Mouse (Mus musculus) testis, adult 2 months (tissue): ENCODE measurements around the gene Golph3. TPM values are rescaled to one million over a fixed set of nuclear protein-coding genes. Genes with fewer than 3 reads are reported as not detected.

Experiments used
- H3K27ac ChIP-seq: fragments of 200-500 bp; 2 replicates; pipeline ENCODE4 v1.5.1; 2012; ENCODE audit warnings: low read depth, low read length; ENCODE audit not compliant: control insufficient read depth, insufficient read depth
- H3K27me3 ChIP-seq: fragments of 200-500 bp; 2 replicates; pipeline ENCODE4 v1.6.1; 2012; ENCODE audit warnings: mild to moderate bottlenecking, low read length, moderate library complexity; ENCODE audit not compliant: control insufficient read depth, insufficient read depth
- H3K36me3 ChIP-seq: fragments of 200-500 bp; 2 replicates; pipeline ENCODE4 v1.6.1; 2012; ENCODE audit warnings: mild to moderate bottlenecking, low read length; ENCODE audit not compliant: control insufficient read depth, insufficient read depth
- H3K4me1 ChIP-seq: fragments of 200-500 bp; 2 replicates; pipeline ENCODE4 v1.6.1; 2012; ENCODE audit warnings: low read length; ENCODE audit not compliant: control insufficient read depth, insufficient read depth
- H3K4me3 ChIP-seq: fragments of 200-500 bp; 2 replicates; pipeline ENCODE4 v1.5.1; 2012; ENCODE audit warnings: low read depth, mild to moderate bottlenecking, low read length, moderate library complexity, mixed read lengths; ENCODE audit not compliant: control insufficient read depth
- CTCF ChIP-seq: fragments of 200-500 bp; IDR thresholded peaks from 2 replicates; pipeline ENCODE4 v1.5.1; 2012; ENCODE audit warnings: low read depth, mild to moderate bottlenecking, inconsistent platforms, low read length, moderate library complexity; ENCODE audit not compliant: control insufficient read depth, insufficient read depth, insufficient replicate concordance
- POLR2A ChIP-seq: fragments of 200-500 bp; IDR thresholded peaks from 2 replicates; pipeline ENCODE4 v1.6.1; 2012; ENCODE audit warnings: low read depth, mild to moderate bottlenecking, inconsistent platforms, low read length, moderate library complexity; ENCODE audit not compliant: control insufficient read depth
- polyA plus RNA-seq: library from polyadenylated mRNA; depleted of rRNA; stranded (reverse); fragments of >200 nt; gene quantifications from 2 replicates; pipeline ENCODE4 v1.2.3, GENCODE M21; 2012

Gene Golph3
- polyA plus RNA-seq, 1 experiment, result 36.3 TPM

GRCm38 (mm10) chr15:12330892-12331291, 9.6 kb downstream of the Golph3 start:
- peaks cover 2% of the 10 kb centered on the region; the same call in 1 of the 2 replicates for H3K4me1 ChIP-seq
- H3K36me3 ChIP-seq, result no peaks in the 10 kb centered on the region
- no peak overlapping the region for H3K27ac ChIP-seq
- no peak overlapping the region for H3K4me3 ChIP-seq
- TF ChIP-seq POLR2A (no peak), CTCF (no peak)
- H3K27me3 ChIP-seq, result no peaks in the 10 kb centered on the region

- Histone ChIP-seq H3K4me3 (no peak overlapping the region), H3K36me3 (no peaks in the 10 kb centered on the region), H3K27ac (no peak overlapping the region), H3K4me1 (peaks cover 2% of the 10 kb centered on the region; the same call in 1 of the 2 replicates), H3K27me3 (no peaks in the 10 kb centered on the region)
- no peak for TF ChIP-seq POLR2A
- TF ChIP-seq CTCF, result no peak
Observed at GRCm38 (mm10) chr15:12331300-12331699, 10.1 kb downstream of the Golph3 start.

GRCm38 (mm10) chr15:12334381-12334780, 13.1 kb downstream of the Golph3 start:
- Histone ChIP-seq H3K27ac (peak overlapping the region; percentile 19), H3K36me3 (no peaks in the 10 kb centered on the region), H3K27me3 (no peaks in the 10 kb centered on the region), H3K4me1 (peaks cover 2% of the 10 kb centered on the region; the same call in 1 of the 2 replicates), H3K4me3 (peak overlapping the region; percentile 12)
- TF ChIP-seq CTCF (no peak), POLR2A (no peak)

GRCm38 (mm10) chr15:12337030-12337778, 16.0 kb downstream of the Golph3 start:
- no peaks in the 10 kb centered on the region; the same call in 1 of the 2 replicates for H3K36me3 ChIP-seq
- H3K27ac ChIP-seq, result no peak overlapping the region
- H3K27me3 ChIP-seq, result no peaks in the 10 kb centered on the region
- H3K4me3 ChIP-seq, result no peak overlapping the region
- TF ChIP-seq POLR2A, result no peak
- no peak for TF ChIP-seq CTCF
- peaks cover 4% of the 10 kb centered on the region; the same call in 1 of the 2 replicates for H3K4me1 ChIP-seq

GRCm38 (mm10) chr15:12337779-12338137, 16.5 kb downstream of the Golph3 start:
- Histone ChIP-seq H3K36me3 (no peaks in the 10 kb centered on the region; the same call in 1 of the 2 replicates), H3K4me3 (no peak overlapping the region), H3K27ac (no peak overlapping the region), H3K4me1 (peaks cover 4% of the 10 kb centered on the region; the same call in 1 of the 2 replicates), H3K27me3 (no peaks in the 10 kb centered on the region)
- TF ChIP-seq CTCF, result no peak
- TF ChIP-seq POLR2A, result no peak

GRCm38 (mm10) chr15:12340536-12341400, 19.5 kb downstream of the Golph3 start:
- Histone ChIP-seq H3K27ac (no peak overlapping the region), H3K4me3 (no peak overlapping the region), H3K36me3 (no peaks in the 10 kb centered on the region; the same call in 1 of the 2 replicates), H3K27me3 (no peaks in the 10 kb centered on the region), H3K4me1 (peaks cover 2% of the 10 kb centered on the region; the same call in 1 of the 2 replicates)
- TF ChIP-seq POLR2A, result no peak
- TF ChIP-seq CTCF, result no peak

GRCm38 (mm10) chr15:12341401-12341758, 20.1 kb downstream of the Golph3 start:
- H3K36me3 ChIP-seq, result no peaks in the 10 kb centered on the region; the same call in 1 of the 2 replicates
- peak overlapping the region; percentile 33; the same call in 1 of the 2 replicates for H3K27ac ChIP-seq
- peaks cover 2% of the 10 kb centered on the region; the same call in 1 of the 2 replicates for H3K4me1 ChIP-seq

More at GRCm38 (mm10) chr15:12341401-12341758, 20.1 kb downstream of the Golph3 start:
- Histone ChIP-seq H3K4me3 (no peak overlapping the region), H3K27me3 (no peaks in the 10 kb centered on the region)
- TF ChIP-seq POLR2A (no peak), CTCF (no peak)
